Mouse (Mus musculus): ENCODE measurements around the gene Mepe. TPM values are rescaled to one million over a fixed set of nuclear protein-coding genes. Genes with fewer than 3 reads are reported as not detected.

Mepe gene
- polyA plus RNA-seq, 1 experiment = not detected

DNA sequence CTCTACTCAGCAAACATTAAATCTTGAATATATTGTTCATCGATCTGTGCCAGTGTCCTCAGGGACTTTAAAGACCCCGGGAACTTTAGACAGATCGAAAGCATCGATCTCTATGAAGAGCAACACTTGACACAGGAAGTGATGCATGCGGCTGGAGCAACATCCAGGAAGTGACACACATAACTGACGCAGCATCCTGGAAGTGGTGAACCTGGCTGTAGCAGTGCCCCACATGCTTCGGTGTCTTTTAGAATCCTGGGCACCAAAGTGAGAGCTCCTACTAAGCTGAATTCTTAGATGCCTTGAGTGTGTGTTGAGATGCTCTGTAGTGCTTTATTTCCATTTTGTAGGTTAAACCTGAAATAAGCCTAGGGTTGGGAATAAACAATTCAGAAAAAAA, 59.4 kb downstream of the Mepe start:
- H3K79me2 ChIP-seq (ENCODE audit: control insufficient read depth, insufficient read depth) = no peaks in the 10 kb centered on the region
- no peak overlapping the region for H3ac ChIP-seq (ENCODE audit: control insufficient read depth, insufficient read length)

DNA sequence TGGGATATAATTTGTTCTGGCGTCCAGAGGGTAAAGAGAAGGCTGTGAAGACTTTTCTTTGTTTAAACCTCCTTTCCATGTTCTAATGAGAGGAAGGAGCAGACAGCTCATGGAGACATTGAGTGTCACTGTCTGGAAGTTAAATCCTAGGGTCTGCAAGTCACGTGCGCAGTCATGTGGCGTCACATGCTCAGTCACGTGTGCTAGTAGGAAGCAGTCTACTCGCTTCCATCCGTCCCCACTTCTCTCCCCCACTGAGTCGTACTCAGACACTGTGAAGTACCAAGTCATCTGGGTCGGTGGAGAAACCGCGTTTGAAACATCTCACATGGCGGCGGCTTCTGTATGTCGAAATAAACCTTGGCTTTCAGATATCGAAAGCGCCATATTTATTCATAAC, 60.4 kb downstream of the Mepe start:
- H3K36me3 ChIP-seq (ENCODE audit: control insufficient read depth, insufficient read depth) = no peaks in the 10 kb centered on the region
- no peaks in the 10 kb centered on the region for H3K79me2 ChIP-seq (ENCODE audit: control insufficient read depth, insufficient read depth)
- TF ChIP-seq MYOD1 (IDR thresholded peaks at IDR 0.05; ENCODE audit: control insufficient read depth in 1 of 3, insufficient read length in 2 of 3, low read depth in 2 of 3) (no peak), SRF (IDR thresholded peaks at IDR 0.05; ENCODE audit: control insufficient read depth, insufficient read length, low read depth) (no peak), E2F4 (IDR thresholded peaks at IDR 0.05; ENCODE audit: insufficient read depth) (no peak), MAX (IDR thresholded peaks at IDR 0.05; ENCODE audit: low read depth) (no peak), CEBPB (IDR thresholded peaks at IDR 0.05; ENCODE audit: insufficient read depth, poor library complexity, severe bottlenecking) (no peak), TCF12 (IDR thresholded peaks at IDR 0.05; ENCODE audit: insufficient read depth, poor library complexity, severe bottlenecking) (no peak), MYOG (IDR thresholded peaks at IDR 0.05; ENCODE audit: control insufficient read depth in 1 of 3, insufficient read depth in 1 of 3, insufficient read length in 2 of 3, low read depth in 2 of 3) (no peak)
- H3ac ChIP-seq (ENCODE audit: control insufficient read depth, insufficient read length) = no peak overlapping the region
- no peaks in the 10 kb centered on the region for H3K27me3 ChIP-seq (ENCODE audit: control insufficient read depth, insufficient read depth, insufficient read length)
- H3K4me2 ChIP-seq (ENCODE audit: low read depth) = no peak overlapping the region
- no peak overlapping the region for H3K4me3 ChIP-seq

More for the DNA sequence above, 59.4 kb downstream of the Mepe start:
- no peak overlapping the region for H3K4me3 ChIP-seq
- H3K4me2 ChIP-seq (ENCODE audit: low read depth) = no peak overlapping the region
- TF ChIP-seq POLR2A (IDR thresholded peaks at IDR 0.05; ENCODE audit: insufficient read length, low read depth) = no peak
- TF ChIP-seq TCF12 (IDR thresholded peaks at IDR 0.05; ENCODE audit: insufficient read depth, poor library complexity, severe bottlenecking) = no peak
- TF ChIP-seq TCF3 (IDR thresholded peaks at IDR 0.05; ENCODE audit: insufficient read length, low read depth) = no peak
- no peak for TF ChIP-seq SRF (IDR thresholded peaks at IDR 0.05; ENCODE audit: control insufficient read depth, insufficient read length, low read depth)
- no peak for TF ChIP-seq CEBPB (IDR thresholded peaks at IDR 0.05; ENCODE audit: insufficient read depth, poor library complexity, severe bottlenecking)
- no peak for TF ChIP-seq E2F4 (IDR thresholded peaks at IDR 0.05; ENCODE audit: insufficient read depth)
- no peaks in the 10 kb centered on the region for H3K36me3 ChIP-seq (ENCODE audit: control insufficient read depth, insufficient read depth)
- H3K27me3 ChIP-seq (ENCODE audit: control insufficient read depth, insufficient read depth, insufficient read length) = no peaks in the 10 kb centered on the region

DNA sequence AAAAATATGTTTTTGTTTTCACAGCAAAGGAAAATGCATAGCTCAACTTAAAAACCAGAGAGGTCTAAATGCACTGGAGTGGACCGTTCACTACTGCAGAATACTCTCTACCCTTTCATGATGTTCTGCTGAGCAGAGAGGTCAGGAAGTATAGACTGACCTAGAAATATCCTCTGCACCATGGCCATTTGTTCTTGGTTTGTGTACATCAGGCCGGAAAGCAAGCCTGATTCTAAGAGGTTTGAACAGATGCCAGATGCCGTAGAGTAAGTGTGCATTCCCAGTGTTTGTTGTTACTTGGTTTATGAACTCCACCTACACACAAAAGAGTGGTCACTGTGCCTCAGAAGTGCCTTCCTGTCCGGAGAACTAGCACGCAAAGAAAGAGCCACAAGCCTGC, 61.8 kb downstream of the Mepe start:
- Histone ChIP-seq H3K79me2 (ENCODE audit: control insufficient read depth, insufficient read depth) (no peaks in the 10 kb centered on the region), H3ac (ENCODE audit: control insufficient read depth, insufficient read length) (no peak overlapping the region), H3K4me3 (no peak overlapping the region), H3K27me3 (ENCODE audit: control insufficient read depth, insufficient read depth, insufficient read length) (no peaks in the 10 kb centered on the region), H3K36me3 (ENCODE audit: control insufficient read depth, insufficient read depth) (no peaks in the 10 kb centered on the region), H3K4me2 (ENCODE audit: low read depth) (no peak overlapping the region)
- TF ChIP-seq MYOG (IDR thresholded peaks at IDR 0.05; ENCODE audit: control insufficient read depth in 1 of 3, insufficient read depth in 1 of 3, insufficient read length in 2 of 3, low read depth in 2 of 3) (no peak), TCF12 (IDR thresholded peaks at IDR 0.05; ENCODE audit: insufficient read depth, poor library complexity, severe bottlenecking) (no peak), POLR2AphosphoS2 (IDR thresholded peaks at IDR 0.05; ENCODE audit: insufficient read length, low read depth) (no peak), E2F4 (IDR thresholded peaks at IDR 0.05; ENCODE audit: insufficient read depth) (no peak), MAX (IDR thresholded peaks at IDR 0.05; ENCODE audit: low read depth) (no peak), SRF (IDR thresholded peaks at IDR 0.05; ENCODE audit: control insufficient read depth, insufficient read length, low read depth) (no peak), MYOD1 (IDR thresholded peaks at IDR 0.05; ENCODE audit: control insufficient read depth in 1 of 3, insufficient read length in 2 of 3, low read depth in 2 of 3) (no peak)

Other genes starting within 250 kb of the Mepe start
- gene Gm17660, start 247.7 kb upstream of the Mepe start, polyA plus RNA-seq (2012; fragmentation: generic; extraction: Trizol) = not detected
- gene Sparcl1, start 211.6 kb upstream of the Mepe start, polyA plus RNA-seq (2012; fragmentation: generic; extraction: Trizol) = 0.02 TPM
- not detected for gene Dspp, start 154.6 kb upstream of the Mepe start, polyA plus RNA-seq (2012; fragmentation: generic; extraction: Trizol)
- gene Dmp1, start 122.7 kb upstream of the Mepe start, polyA plus RNA-seq (2012; fragmentation: generic; extraction: Trizol) = 2.2 TPM
- 0.02 TPM for gene Ibsp, start 26.2 kb upstream of the Mepe start, polyA plus RNA-seq (2012; fragmentation: generic; extraction: Trizol)
- gene Spp1, start 109.8 kb downstream of the Mepe start, polyA plus RNA-seq (2012; fragmentation: generic; extraction: Trizol) = 634 TPM
- 6.3 TPM for gene Pkd2, start 134.1 kb downstream of the Mepe start, polyA plus RNA-seq (2012; fragmentation: generic; extraction: Trizol)
- gene BC005561, start 183.0 kb downstream of the Mepe start, polyA plus RNA-seq (2012; fragmentation: generic; extraction: Trizol) = 0.95 TPM